Mouse (Mus musculus) lung, postnatal 10 days (tissue): Measurements from ENCODE around the gene Vipas39.
"Not testable (repeated sequence)": the region's sequence is repeated elsewhere in the genome, so short reads cannot be mapped to it uniquely, and the experiment has no call there.

ENCODE experiments used
- DNase-seq: peaks from one replicate; pipeline ENCODE4 v3.0.0; 2021

Vipas39 gene

DNA sequence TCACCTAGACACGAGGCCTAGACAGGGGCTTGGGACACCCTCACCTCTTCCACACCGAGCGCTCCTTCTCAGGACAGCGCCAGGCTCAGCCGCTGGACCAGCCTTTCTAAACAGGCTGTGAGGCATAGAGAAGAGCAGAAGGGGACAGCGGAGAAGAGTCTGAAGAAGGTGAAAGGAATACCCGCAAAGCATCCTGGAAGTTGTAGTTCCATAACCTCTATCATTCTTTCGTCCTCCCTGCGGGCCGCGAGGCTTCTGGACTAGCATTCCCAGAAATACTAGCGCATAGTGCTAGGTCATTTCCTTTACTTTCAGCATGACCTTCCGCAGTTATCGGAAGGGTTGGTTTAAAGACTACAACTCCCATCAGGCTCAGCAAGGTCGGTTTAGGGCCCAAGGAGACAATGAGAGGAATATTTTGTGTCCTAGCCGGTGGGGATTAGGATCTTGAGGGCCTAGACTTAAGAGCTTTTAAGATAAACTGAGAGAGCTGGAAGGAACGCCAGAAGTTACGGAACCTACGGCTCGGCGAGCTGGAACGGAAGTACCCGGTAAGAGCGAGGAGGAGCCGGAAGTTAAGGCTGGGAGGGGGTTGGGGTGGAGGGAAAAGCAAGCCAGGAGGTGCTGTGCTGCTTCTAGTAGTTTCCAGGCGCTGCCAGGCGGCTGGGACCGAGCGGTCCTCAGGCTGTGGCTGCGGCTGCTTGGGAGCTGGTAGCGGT, at the start of gene Vipas39, which contains the start of gene Ahsa1:
TSS of gene Vipas39 (minus strand) at position 149 of the 719 bp plus-strand sequence.
TSS of gene Ahsa1 (plus strand) at position 372 of the 719 bp plus-strand sequence.
- DNase-seq = peak; percentile 94

- DNase-seq = no peak
Observed at GRCm38 (mm10) chr12:87313098-87313497, 47.0 kb upstream of the Vipas39 start.

- not testable (repeated sequence) for DNase-seq
Observed at GRCm38 (mm10) chr12:87306584-87306844, 40.5 kb upstream of the Vipas39 start.

DNA sequence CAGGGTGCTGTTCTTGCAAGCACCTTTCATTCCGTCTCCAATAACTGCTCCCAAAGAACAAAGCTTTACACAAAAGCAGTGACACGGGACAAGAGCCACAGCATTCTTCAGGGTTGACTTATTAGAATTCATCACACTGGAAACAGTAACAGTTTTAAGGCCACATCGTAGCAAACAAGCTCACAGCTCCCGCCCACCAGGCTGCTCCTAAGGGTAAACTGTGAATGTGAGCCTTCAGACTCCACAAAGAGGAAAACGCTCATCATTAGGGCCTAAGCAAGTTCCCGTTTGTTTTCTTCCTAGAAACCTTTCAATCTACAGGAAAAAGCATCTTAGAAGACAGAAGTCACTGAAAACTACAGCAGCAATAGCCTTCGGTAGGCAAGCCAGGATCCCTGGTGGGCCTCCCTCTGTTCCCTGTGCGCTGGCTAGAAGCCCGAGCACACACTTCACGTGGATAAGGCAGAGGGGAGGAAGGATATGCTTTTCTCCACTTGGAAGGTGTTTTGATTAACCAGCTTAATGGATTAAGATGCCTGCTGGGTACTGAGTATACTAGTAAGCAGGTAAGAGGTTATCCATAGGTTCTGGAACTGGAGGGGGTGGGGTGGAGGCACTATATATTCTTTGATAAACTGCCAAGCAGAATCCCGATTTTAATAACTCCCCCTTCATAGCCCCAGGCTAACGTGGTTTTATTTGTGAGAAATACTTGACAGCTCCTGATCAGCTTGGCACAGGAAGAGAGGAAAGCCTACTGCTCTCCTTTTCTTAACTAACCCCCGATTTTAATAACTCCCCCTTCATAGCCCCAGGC, 39.9 kb upstream of the Vipas39 start:
- DNase-seq = no peak

GRCm38 (mm10) chr12:87301189-87301588, 35.1 kb upstream of the Vipas39 start:
- DNase-seq = no peak

- DNase-seq = no peak
Observed at GRCm38 (mm10) chr12:87300441-87300690, 34.3 kb upstream of the Vipas39 start.

GRCm38 (mm10) chr12:87299657-87300440, 33.8 kb upstream of the Vipas39 start, which contains the start of gene Ism2:
Gene Ism2 (minus strand): TSS chr12:87299705.
- DNase-seq = peak; percentile 44

GRCm38 (mm10) chr12:87299037-87299656, 33.1 kb upstream of the Vipas39 start:
- no peak for DNase-seq

GRCm38 (mm10) chr12:87293934-87294333, 27.9 kb upstream of the Vipas39 start:
- no peak for DNase-seq

DNA sequence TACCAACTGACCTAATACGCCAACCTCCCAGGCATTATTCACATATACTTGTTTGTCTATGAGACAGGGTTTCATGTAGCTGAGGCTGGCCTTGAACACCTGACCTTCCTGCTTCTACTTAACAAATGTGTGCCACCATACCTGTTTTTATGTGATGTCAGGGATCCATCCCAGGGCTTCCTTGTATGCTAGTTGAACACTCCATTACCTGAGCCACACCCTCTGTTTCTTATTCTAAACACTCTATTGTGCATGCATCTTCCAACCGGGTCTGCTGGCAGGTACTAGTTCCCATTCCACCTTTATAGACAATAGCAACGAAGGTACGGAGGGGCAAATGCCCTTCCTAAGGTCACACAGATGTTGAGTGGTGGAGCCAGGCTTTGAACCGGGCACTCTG, 23.0 kb upstream of the Vipas39 start:
- DNase-seq = no peak

- peak; percentile 30 for DNase-seq
Observed at GRCm38 (mm10) chr12:87284726-87285125, 18.7 kb upstream of the Vipas39 start.

GRCm38 (mm10) chr12:87284268-87284667, 18.2 kb upstream of the Vipas39 start:
- no peak for DNase-seq

DNA sequence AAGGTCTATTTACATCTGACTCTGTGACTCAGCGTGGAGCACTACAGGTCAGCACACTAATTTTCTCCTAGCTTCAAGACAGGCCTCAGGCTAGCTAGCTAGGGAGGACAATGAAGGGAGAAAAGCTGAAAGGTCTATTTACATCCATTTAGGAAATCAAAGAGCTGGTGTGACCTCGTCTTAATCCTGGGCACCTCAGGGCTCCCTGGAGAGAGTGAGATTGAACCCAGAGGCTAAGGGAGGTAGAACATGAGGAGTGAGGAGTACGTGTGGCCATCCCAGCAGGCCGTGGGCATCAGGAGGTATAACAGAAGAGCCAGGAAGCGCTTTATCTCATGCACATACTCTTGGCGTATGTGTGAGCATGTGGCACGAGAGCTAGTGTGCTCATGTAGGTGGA, 17.6 kb upstream of the Vipas39 start:
- DNase-seq = no peak

DNA sequence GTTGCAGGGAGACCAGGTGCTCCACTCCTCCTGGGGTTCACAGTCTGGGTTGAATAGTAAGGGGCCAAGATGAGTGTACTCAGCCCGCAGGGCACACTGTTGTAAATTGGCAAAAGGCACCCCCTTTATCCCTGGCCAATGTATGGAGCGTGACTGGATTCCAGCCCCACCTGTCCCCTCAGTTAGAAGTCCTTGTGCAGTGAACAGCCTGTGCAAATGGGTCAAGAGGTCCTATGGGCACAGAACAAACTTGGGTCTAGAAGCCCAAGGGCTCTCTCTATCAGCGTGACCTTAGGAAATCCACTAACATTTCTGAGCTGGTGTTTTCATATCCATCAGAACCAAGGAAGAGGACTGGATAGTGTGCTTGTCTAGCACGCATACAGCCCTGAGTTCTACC, 16.7 kb upstream of the Vipas39 start:
- DNase-seq = no peak

DNA sequence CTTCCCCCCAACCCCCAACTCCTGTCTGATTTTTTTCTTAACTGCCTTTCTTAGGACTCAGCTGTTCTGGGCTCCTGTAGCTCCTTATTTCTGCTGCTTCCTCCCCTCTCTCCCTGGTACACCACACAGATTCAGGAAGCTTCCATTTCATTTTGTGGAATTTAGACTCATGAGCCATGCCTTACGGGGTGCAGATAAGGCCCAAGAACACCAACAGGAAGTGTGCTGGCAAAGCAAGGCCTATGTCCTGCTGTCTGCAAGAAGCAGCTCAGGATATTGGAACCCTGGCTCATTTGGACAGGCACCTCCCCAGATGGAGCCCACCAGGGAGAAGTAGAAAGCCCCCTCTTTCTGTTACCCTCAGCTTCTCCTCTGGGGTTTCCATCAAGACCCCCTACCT, 15.7 kb upstream of the Vipas39 start:
- no peak for DNase-seq

DNA sequence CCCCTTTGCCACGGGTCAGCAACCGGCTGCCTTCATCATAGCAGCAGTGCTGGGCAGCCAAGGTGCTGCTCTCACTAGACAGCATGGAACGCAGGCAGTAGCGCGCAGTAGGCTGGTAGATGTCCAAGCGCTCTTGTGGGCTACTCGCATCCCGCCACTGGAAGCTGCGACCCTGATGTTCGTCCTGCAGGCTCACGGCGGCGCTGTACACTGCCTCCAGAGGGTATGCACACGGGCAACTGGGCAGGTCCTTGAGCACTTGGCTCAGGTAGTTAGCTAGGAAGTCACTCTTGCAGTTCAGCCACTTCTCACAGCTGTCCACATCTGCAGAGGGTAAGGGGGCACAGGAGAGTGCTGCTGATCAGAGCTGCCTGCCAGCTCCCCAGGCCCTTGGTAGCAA, 13.8 kb upstream of the Vipas39 start:
- DNase-seq = peak; percentile 34

DNA sequence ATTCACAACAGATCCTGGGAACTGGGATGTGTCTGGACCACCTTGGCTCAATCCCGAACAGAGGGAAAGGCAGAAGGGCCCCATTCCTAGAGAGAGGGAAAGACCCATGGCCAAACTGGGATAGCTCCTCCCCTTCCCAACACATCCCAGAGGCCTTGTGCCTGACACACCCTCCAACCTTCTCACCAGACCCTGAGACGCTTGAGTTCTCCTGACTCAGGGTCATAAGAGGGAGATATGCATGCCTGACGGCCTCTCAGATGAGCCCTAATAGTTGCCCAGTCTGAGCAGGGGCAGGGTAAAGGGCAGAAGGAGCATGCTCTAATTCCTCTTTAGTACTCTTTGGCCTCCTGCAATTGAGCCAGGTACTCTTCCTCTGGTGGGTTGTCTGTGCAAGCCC, 13.3 kb upstream of the Vipas39 start:
- no peak for DNase-seq

- peak; percentile 11 for DNase-seq
Observed at GRCm38 (mm10) chr12:87278118-87278730, 12.2 kb upstream of the Vipas39 start.

DNA sequence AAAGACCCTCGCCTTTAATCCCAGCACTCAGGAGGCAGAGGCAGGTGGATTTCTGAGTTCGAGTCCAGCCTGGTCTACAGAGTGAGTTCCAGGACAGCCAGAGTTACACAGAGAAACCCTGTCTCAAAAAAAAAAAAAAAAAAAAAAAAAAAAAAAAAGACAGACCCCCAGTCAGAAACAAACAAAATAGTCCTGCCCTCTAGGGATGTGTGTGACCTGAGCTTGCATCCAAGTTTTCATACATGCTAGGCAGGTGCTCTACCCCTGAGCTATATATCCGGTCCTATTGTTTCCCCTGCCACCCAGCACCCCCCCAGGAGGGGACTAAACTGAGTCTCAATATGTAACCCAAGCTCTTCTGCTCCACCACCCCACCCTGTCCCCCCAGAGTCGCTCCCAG, 11.2 kb upstream of the Vipas39 start:
- DNase-seq = not testable (repeated sequence)

- no peak for DNase-seq
Observed at GRCm38 (mm10) chr12:87274853-87275831, 9.1 kb upstream of the Vipas39 start.

DNA sequence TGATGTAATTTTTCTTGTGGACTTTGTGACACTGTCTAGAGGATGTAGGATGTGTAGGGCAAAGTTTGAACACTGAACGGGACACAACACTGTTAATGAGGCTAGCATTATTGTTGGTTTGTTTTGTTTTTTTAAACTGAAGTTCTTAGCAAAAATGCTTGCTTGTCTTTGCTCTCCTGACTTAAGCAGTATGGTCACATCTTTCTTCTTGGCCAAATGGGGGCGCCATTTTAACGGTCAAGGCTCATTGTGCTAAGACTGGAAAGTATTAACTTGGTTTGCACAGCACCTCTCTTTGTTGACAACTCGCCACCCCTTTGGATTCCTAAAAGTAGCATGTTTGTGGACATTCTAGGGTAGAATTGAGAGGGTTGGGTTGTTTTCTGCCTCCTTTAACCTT, 1.6 kb upstream of the Vipas39 start:
- DNase-seq = peak; percentile 53
